Mouse (Mus musculus) ovary, adult 10 weeks (tissue): ENCODE results near the gene Atg4d. TPM values are rescaled to one million over a fixed set of nuclear protein-coding genes. Genes with fewer than 3 reads are reported as not detected.

Experiments
- polyA plus RNA-seq: library from polyadenylated mRNA; stranded (reverse); fragments of 350-450 nt; fragmentation: Illumina TruSeq; extraction: RNeasy Lipid Tissue Mini Kit (QIAGEN cat#74804); gene quantifications from one replicate; pipeline ENCODE4 v1.2.3, GENCODE M21; 2014

Atg4d gene
- 0.80 TPM for polyA plus RNA-seq

DNA sequence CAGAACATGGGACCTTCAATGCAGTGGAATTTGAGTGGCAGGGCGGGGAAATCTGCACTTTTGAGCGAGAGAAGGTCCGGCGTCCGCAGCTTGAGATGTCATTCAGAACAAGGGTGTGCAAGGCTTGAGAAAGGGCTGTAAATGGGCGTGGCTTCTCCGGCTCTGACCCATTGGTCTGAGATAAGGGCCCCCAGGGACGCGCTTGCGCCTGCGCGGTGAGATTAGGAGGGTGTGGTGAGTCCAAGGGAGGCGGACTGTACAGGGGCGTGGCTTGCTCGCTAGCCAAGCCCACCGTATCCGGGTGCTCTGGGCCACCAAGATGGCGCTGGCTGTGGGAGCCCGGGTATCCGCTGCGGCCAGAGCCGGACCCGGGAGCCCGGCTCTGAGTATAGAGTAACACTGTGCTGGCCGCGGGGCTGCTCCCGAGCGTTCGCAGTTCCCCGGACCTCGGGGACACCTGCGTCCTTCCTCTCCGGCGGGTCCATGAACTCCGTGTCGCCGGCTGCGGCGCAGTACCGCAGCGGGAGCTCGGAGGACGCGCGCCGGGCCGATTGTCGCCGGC, at the start of gene Atg4d:
Atg4d (plus strand) TSS at position 294 of the 562 bp plus-strand sequence.

DNA sequence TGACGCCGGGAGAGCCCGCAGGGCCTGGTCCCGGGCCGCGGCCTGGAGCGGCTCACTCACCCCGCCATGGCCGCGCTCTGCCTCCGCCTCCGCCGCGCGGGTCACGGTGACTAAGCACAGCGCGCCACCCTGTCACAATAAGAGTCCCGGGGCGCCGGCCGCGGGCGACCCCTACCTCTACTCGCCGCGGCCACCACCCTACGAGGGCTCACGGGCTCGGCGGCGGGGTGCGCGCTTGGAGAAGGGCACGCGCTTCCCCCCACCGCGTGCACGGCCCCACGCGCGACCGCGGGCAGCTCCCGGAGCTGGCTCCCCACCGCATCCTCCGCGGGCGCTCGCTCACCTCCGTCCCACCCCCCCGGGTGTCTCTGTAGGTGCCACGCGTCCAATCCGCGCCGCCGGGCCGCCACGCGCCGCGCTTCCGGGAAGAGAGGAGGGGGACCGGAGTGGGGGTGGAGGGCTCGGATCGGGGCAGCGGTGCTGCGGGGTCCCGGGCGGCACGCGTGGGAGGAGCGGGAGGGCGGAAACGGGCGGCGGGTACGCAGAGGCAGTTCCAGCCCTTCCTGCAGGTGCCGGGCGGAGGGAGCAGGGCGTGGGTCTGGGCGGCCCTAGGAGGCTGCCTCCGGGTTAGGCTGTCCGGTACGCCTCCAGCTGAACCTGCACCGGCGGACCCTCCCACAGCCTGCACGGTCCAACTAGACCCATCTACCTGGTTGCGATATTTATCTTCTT, 26.2 kb upstream of the Atg4d start, which contains the start of gene Keap1:
Keap1 (minus strand) TSS at position 629 of the 732 bp plus-strand sequence.

DNA sequence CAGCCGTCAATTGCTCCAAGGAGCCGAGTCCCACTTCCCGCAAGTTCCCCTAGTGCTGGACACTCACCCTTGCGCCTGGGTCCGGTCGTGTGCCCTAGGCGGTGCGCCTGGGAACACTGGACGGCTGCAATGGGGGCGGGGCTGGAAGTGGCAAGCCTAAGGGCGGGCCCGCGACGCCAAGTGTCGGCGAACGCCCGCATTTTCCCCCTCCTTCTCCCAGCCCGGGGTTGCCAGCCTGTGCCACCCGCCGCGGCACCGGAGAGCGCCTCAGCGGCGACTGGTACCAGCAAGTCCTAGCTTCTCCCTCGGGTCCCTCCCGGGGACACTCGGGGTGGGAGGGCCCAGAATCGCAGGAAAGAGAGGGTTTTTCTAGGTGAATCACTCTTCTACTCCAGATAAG, 16.8 kb upstream of the Atg4d start, which contains the start of gene S1pr5:
S1pr5 (minus strand) TSS at position 118 of the 400 bp plus-strand sequence.

DNA sequence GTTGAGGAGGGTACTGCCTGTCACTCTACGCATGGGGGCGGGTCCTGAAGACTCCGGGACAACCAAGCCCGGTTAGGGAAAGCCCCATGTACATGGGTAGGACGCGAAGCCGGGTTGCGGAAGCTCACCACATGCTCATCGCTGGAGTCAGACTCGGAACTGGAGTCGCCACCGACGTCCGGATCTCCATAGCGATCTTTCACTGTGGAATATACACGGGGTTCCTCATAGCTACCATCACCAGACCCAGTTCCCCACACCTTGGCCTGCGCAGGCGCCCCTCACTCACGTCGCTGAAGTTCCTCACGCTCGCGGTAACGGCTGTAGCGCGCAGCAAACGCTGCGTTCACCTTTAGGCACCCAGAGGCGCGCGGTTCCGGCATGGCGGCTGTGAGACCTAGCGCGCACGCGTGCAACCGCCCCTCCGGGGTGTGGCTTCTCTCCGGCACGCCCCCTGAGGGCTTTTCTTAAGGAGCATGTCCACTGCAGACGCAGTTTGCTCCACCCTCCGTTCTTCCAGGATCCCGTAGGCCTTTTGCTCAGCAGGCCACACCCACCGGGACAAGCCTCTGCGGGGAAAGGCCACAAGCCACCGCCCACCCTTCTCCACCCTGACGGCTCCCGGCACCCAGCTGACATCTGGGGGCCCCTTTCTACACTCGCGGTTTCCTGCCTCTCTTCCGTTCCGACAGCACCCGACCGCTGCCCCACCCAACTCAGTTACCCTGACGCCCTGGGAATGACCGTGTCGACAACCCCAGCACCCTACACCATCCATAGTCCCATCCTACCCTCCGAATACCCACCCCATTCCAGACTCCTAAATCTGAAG, 22.7 kb downstream of the Atg4d start, which contains the start of gene Kri1:
Kri1 (minus strand) TSS at position 399 of the 832 bp plus-strand sequence.

DNA sequence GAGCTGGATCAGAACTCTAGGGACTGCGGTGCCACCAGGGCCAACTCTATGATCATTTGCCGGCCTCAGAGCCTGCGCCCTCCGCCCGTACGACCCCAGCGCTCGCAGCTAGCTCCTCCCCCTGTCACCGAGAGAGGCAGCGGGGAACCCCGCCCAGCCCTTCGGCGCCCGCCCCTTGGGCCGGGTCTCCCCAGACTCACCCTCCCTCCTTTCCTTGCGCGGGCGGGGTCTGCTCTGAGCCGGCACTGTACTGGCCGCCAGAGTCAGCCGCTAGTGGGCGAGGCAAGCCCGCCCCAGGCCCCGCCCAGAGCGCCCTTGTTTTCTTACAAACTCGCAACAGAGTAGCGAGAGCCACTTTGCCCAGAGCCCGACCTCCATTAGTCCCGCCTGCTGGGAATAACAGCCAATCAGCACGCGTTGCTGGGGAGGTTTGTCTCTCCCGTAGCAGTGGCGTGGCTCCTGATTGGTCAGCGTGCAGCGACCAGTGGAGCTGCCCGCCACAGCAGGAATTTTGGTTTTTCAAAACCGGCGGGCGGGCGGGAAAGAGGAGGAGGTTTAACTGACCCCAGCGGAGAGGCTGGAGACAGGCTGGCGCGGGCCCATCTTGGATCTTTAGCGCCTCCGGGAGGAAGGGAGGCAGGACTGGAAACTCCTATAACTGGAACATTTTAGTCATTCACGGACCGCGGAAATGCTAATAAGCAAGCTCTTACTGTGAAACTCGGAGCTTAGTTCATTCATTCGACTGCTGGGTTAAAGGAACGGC, 26.1 kb downstream of the Atg4d start, which contains the start of gene Cdkn2d:
Cdkn2d (minus strand) TSS at position 386 of the 766 bp plus-strand sequence.

DNA sequence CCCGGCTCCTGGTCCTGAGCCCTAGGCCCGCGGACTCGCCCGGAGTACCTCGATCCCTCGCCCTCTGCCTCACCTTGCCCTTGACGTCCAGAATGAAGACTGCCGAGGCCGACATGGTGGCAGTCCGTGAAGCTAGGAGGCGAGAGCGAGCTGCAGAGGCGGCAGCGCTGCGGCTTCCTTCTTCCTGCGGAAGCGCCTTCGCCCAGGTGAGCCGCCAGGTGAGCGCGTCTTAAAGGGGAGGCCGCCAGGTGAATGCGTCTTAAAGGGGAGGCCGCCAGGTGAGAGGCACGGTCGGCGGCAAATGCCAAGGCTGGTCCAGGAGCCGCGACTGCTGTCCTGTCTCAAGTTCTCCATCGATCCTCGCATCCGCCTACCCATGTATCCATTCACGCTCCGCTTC, 47.0 kb downstream of the Atg4d start, which contains the start of gene Ap1m2:
Ap1m2 (minus strand) TSS at position 204 of the 400 bp plus-strand sequence.

DNA sequence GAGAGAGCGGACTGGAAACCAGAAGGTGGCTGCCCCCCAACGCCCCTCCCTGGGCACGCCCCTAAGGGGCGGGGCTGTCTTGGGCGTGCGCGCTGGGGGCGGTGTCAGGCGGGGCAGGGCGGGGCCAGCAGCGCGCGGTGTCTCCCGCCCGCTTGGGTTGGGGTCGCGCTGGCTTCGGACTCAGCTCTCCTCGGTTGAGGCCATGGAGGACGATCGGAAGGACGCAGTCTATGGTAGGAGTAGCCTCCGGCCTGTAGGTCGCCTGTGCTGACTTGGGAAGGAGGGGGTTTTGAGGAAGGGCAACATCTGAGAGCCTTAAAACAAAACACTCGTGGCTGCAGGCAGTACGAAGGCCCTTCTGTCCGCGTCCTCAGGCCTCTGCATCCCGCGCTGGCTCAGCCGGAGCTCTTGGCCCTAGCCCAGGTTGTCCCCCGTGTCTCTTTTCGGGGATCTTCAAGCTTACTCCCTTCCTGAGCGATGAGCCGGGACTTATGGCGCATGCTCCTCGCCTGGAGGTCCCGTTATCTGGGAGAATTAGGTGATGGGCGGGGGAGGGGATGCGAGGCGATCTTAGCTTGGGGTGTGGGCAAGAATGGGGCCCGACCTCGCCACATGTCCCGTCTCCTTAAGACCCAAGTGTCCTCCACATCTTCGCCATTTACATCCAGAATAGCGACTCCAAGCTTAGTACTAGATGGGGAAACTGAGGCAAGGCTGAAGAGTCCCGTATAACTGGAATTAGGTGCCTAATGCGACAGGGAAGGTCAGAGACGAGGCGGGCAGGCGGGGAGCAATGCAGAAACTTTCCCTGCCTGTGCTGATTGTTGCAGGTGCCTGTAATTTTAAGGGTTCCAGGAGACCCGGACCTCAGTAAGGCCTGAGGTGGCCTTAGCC, 55.8 kb downstream of the Atg4d start, which contains the start of gene Slc44a2:
Slc44a2 (plus strand) TSS at position 80 of the 894 bp plus-strand sequence.

Other genes with a start within 250 kb of the Atg4d start
- 4.0 TPM for gene Icam1, start 249.3 kb upstream of the Atg4d start, polyA plus RNA-seq
- not detected for gene Icam4, start 235.9 kb upstream of the Atg4d start, polyA plus RNA-seq
- gene Icam5, start 233.2 kb upstream of the Atg4d start, polyA plus RNA-seq: not detected
- not detected for gene Zglp1, start 198.2 kb upstream of the Atg4d start, polyA plus RNA-seq
- not detected for gene Gm49373, start 192.2 kb upstream of the Atg4d start, polyA plus RNA-seq
- not detected for gene Fdx1l, start 191.7 kb upstream of the Atg4d start, polyA plus RNA-seq
- 0.54 TPM for gene Gm38431, start 173.3 kb upstream of the Atg4d start, polyA plus RNA-seq
- 16.4 TPM for gene Raver1, start 173.3 kb upstream of the Atg4d start, polyA plus RNA-seq
- gene Tyk2, start 134.1 kb upstream of the Atg4d start, polyA plus RNA-seq: 1.4 TPM
- gene Cdc37, start 115.3 kb upstream of the Atg4d start, polyA plus RNA-seq: 11.9 TPM
- 0.60 TPM for gene Pde4a, start 99.6 kb upstream of the Atg4d start, polyA plus RNA-seq
- 9.5 TPM for gene Keap1, start 25.9 kb upstream of the Atg4d start, polyA plus RNA-seq
- gene S1pr5, start 16.9 kb upstream of the Atg4d start, polyA plus RNA-seq: not detected
- 3.7 TPM for gene Kri1, start 22.7 kb downstream of the Atg4d start, polyA plus RNA-seq
- gene Cdkn2d, start 26.1 kb downstream of the Atg4d start, polyA plus RNA-seq: 3.8 TPM
- 0.74 TPM for gene Ap1m2, start 47.0 kb downstream of the Atg4d start, polyA plus RNA-seq
- 27.2 TPM for gene Slc44a2, start 55.4 kb downstream of the Atg4d start, polyA plus RNA-seq
- 48.9 TPM for gene Ilf3, start 102.6 kb downstream of the Atg4d start, polyA plus RNA-seq
- gene Qtrt1, start 146.5 kb downstream of the Atg4d start, polyA plus RNA-seq: not detected
- 11.7 TPM for gene Dnm2, start 159.6 kb downstream of the Atg4d start, polyA plus RNA-seq
- gene Tmed1, start 245.0 kb downstream of the Atg4d start, polyA plus RNA-seq: 5.1 TPM